ENCODE assay signal across 11 mouse cellular contexts in the genomic region with DNA sequence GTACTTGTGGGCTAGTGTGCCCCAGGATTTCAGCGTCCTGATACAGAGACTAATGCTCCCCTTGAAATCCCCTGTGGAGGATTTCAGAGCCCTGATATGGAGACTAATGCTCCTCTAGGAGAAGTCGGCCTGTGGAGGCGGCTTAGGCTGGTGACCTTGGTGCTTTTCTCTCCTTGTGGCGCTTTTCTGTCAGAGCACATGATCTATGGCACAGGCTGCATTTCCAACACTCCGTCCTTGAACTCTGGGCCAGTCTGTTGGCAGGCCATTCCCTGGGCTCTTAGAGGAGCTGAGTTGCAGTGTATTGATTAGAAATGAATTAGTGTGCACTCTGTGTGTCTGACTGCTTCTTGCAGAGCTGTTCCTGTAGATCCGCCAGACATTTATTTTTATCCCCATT. TPM values are rescaled to one million over a fixed set of nuclear protein-coding genes. Genes with fewer than 3 reads are reported as not detected.
DNase-seq lines count a peak whose midpoint lies in the region; ATAC-seq and TF ChIP-seq lines count a peak whose summit lies in the region.
"Had no signal": no experiment of that assay in that cellular context is flagged by ENCODE, and none has a peak within 500 bp of the region (broad histone marks: within the 10 kb centered on the region; RNA-seq: fewer than 3 reads in every experiment).

No protein-coding gene starts in this region.

- no peaks in the 10 kb centered on the region for H3K27me3 ChIP-seq in hindbrain, embryonic 15.5 days
- no peaks in the 10 kb centered on the region for H3K27me3 ChIP-seq in hindbrain, embryonic 11.5 days (ENCODE audit: control insufficient read depth, insufficient read depth, low read length)
- H3K27me3 ChIP-seq in hindbrain, postnatal 0 days (ENCODE audit: insufficient read depth, low read length), result no peaks in the 10 kb centered on the region
- H3K27me3 ChIP-seq: embryonic facial prominence, embryonic 15.5 days had no signal

- H3K36me3 ChIP-seq in hindbrain, embryonic 15.5 days, result no peaks in the 10 kb centered on the region
- no peaks in the 10 kb centered on the region for H3K36me3 ChIP-seq in hindbrain, embryonic 11.5 days (ENCODE audit: control insufficient read depth, insufficient read depth, low read length)
- no peaks in the 10 kb centered on the region for H3K36me3 ChIP-seq in hindbrain, postnatal 0 days (ENCODE audit: insufficient read depth, low read length)
- H3K36me3 ChIP-seq: embryonic facial prominence, embryonic 15.5 days had no signal

- H3K4me2 ChIP-seq in hindbrain, embryonic 15.5 days, result no peak overlapping the region
- no peak overlapping the region for H3K4me2 ChIP-seq in hindbrain, embryonic 11.5 days (replicated peaks; ENCODE audit: low read depth, low read length)
- no peak overlapping the region for H3K4me2 ChIP-seq in hindbrain, postnatal 0 days (ENCODE audit: low read depth, low read length)
- H3K4me2 ChIP-seq: embryonic facial prominence, embryonic 15.5 days had no signal

- H3K9me3 ChIP-seq in hindbrain, embryonic 15.5 days, result no peaks in the 10 kb centered on the region
- H3K9me3 ChIP-seq in hindbrain, embryonic 11.5 days (ENCODE audit: control insufficient read depth, low read length), result no peaks in the 10 kb centered on the region
- no peaks in the 10 kb centered on the region for H3K9me3 ChIP-seq in hindbrain, postnatal 0 days (ENCODE audit: low read length)
- H3K9me3 ChIP-seq: embryonic facial prominence, embryonic 15.5 days had no signal

- H3K27ac ChIP-seq in hindbrain, embryonic 15.5 days (replicated peaks), result peak overlapping the region; percentile 29; the same call in 1 of the 2 replicates
- no peak overlapping the region for H3K27ac ChIP-seq in hindbrain, embryonic 11.5 days (ENCODE audit: low read depth, low read length)
- peak overlapping the region; percentile 34; the same call in 1 of the 2 replicates for H3K27ac ChIP-seq in hindbrain, postnatal 0 days
- H3K27ac ChIP-seq: embryonic facial prominence, embryonic 15.5 days; macrophage had no signal

- ATAC-seq in hindbrain, embryonic 15.5 days (ENCODE audit: low FRiP score, low read depth), result no peak
- no peak for ATAC-seq in hindbrain, embryonic 11.5 days (ENCODE audit: low FRiP score)
- no peak for ATAC-seq in hindbrain, postnatal 0 days
- ATAC-seq in cerebellum, adult (ENCODE audit: insufficient number of reproducible peaks, low FRiP score, low TSS enrichment), result no peak

- no peak for TF ChIP-seq CTCF in hindbrain, postnatal 0 days (IDR thresholded peaks at IDR 0.05; ENCODE audit: low read depth)

- DNase-seq in hindbrain, embryonic 11.5 days (ENCODE audit: low spot score), result no peak
- peak; percentile 53 for DNase-seq in retina, adult 2 months (ENCODE audit: low read depth, low spot score)
- no peak for DNase-seq in retina, embryonic 14.5 days (ENCODE audit: low spot score)
- no peak for DNase-seq in hindbrain, postnatal 0 days (ENCODE audit: low spot score)
- no peak for DNase-seq in urinary bladder, adult 18-20 months (ENCODE audit: low spot score in 2 of 2)
- no peak for DNase-seq in lung, postnatal 14 days
- DNase-seq: cerebellum, adult 2 months had no signal

- no peak overlapping the region for H3K4me3 ChIP-seq in hindbrain, embryonic 15.5 days
- H3K4me3 ChIP-seq in hindbrain, embryonic 11.5 days (ENCODE audit: low read depth, low read length), result no peak overlapping the region
- H3K4me3 ChIP-seq in hindbrain, postnatal 0 days (ENCODE audit: low read length), result no peak overlapping the region
- H3K4me3 ChIP-seq: embryonic facial prominence, embryonic 15.5 days had no signal

- H3K9ac ChIP-seq in hindbrain, embryonic 15.5 days, result no peak overlapping the region
- no peak overlapping the region for H3K9ac ChIP-seq in hindbrain, embryonic 11.5 days (ENCODE audit: low read depth, low read length)
- no peak overlapping the region for H3K9ac ChIP-seq in hindbrain, postnatal 0 days (replicated peaks; ENCODE audit: low read length)
- H3K9ac ChIP-seq: embryonic facial prominence, embryonic 15.5 days had no signal

- 68% methylated on average over 6 of the region's 6 CpGs for WGBS in hindbrain, embryonic 15.5 days
- WGBS in hindbrain, embryonic 11.5 days, result 85% methylated on average over 6 of the region's 6 CpGs
- 71% methylated on average over 6 of the region's 6 CpGs for WGBS in hindbrain, postnatal 0 days

- H3K4me1 ChIP-seq in hindbrain, embryonic 15.5 days (replicated peaks), result peaks cover 9% of the 10 kb centered on the region
- H3K4me1 ChIP-seq in hindbrain, embryonic 11.5 days (replicated peaks; ENCODE audit: control insufficient read depth, insufficient read depth, low read length), result no peaks in the 10 kb centered on the region
- H3K4me1 ChIP-seq in hindbrain, postnatal 0 days (ENCODE audit: insufficient read depth, low read length), result no peaks in the 10 kb centered on the region; the same call in 1 of the 2 replicates
- H3K4me1 ChIP-seq: embryonic facial prominence, embryonic 15.5 days had no signal

RNA-seq across cellular contexts. Expression of a gene that starts 14.0 kb away (rescaled TPM):
- 22.8 and 23.1 TPM in 2 replicates for polyA plus RNA-seq in hindbrain, embryonic 15.5 days (2015; fragmentation: Nextera tagmentation; extraction: Ambion mirVana)
- polyA plus RNA-seq in hindbrain, embryonic 11.5 days (2014; fragmentation: Nextera tagmentation; extraction: Ambion mirVana), result 8.2 and 9.4 TPM in 2 replicates
- 38.1 and 42.3 TPM in 2 replicates for total RNA-seq in hindbrain, postnatal 0 days (2014; rRNA removed)
- polyA plus RNA-seq in hindbrain, postnatal 0 days (2015; fragmentation: Nextera tagmentation; extraction: Ambion mirVana), result 17.6 and 17.7 TPM in 2 replicates

RNA-seq across cellular contexts. Expression of a gene that starts 40.4 kb away (rescaled TPM):
- 13.8 and 14.1 TPM in 2 replicates for polyA plus RNA-seq in hindbrain, embryonic 15.5 days (2015; fragmentation: Nextera tagmentation; extraction: Ambion mirVana)
- 19.0 and 21.0 TPM in 2 replicates for polyA plus RNA-seq in hindbrain, embryonic 11.5 days (2014; fragmentation: Nextera tagmentation; extraction: Ambion mirVana)
- total RNA-seq in hindbrain, postnatal 0 days (2014; rRNA removed), result 26.7 and 27.1 TPM in 2 replicates
- 12.8 and 13.3 TPM in 2 replicates for polyA plus RNA-seq in hindbrain, postnatal 0 days (2015; fragmentation: Nextera tagmentation; extraction: Ambion mirVana)
